Mouse (Mus musculus) C2C12 (cell line): ENCODE measurements at regions not wholly inside any gene's neighbourhood (a gene's known extent, or its start where the extent isn't known, plus 50 kb on each side); places are given as distances from the start of the nearest gene placed in this dataset.

Experiments
- CTCF ChIP-seq: IDR thresholded peaks from one replicate; pipeline ENCODE4 v1.5.1; 2011; ENCODE audit not compliant: control insufficient read depth, insufficient read depth, insufficient read length
- MYOG ChIP-seq: IDR thresholded peaks from one replicate; pipeline ENCODE4 v1.6.1; 2011; ENCODE audit not compliant: control insufficient read depth, insufficient read length; ENCODE audit errors: extremely low read depth
- USF1 ChIP-seq: IDR thresholded peaks from one replicate; pipeline ENCODE4 v1.6.1; 2011; ENCODE audit warnings: low read depth, mild to moderate bottlenecking, control low read depth, moderate library complexity

GRCm38 (mm10) chr10:60891476-60892170, 60.2 kb upstream of the Unc5b start:
- TF ChIP-seq CTCF, result no peak
- no peak for TF ChIP-seq USF1
- TF ChIP-seq MYOG, result no peak
